Mouse (Mus musculus) MEL (cell line): ENCODE measurements around the gene Esyt3. TPM values are rescaled to one million over a fixed set of nuclear protein-coding genes. Genes with fewer than 3 reads are reported as not detected.

ENCODE experiments used
- DNase-seq: peaks from one replicate; pipeline ENCODE4 v3.0.0; 2011; ENCODE audit warnings: low read depth, low spot score
- H3K27ac ChIP-seq: 2 replicates; pipeline ENCODE4 v1.5.1; 2012; ENCODE audit warnings: low read depth, mild to moderate bottlenecking, control low read depth, low read length, moderate library complexity; ENCODE audit not compliant: control insufficient read depth
- H3K27me3 ChIP-seq, 2 experiments: fragments of 150-350 bp in 1 of 2; sonication (generic) in 1 of 2; 2 replicates each; pipeline ENCODE4 v1.6.1; 2012; ENCODE audit warnings: low read length in 2 of 2, mild to moderate bottlenecking in 2 of 2, improper control_type of control experiment in 1 of 2, moderate library complexity in 1 of 2; ENCODE audit not compliant: insufficient read depth in 2 of 2, control insufficient read depth in 1 of 2
- H3K36me3 ChIP-seq, 2 experiments: 2 replicates each; pipeline ENCODE4 v1.6.1; 2012 to 2014; ENCODE audit warnings: low read length in 2 of 2, improper control_type of control experiment in 1 of 2, inconsistent platforms in 1 of 2, mild to moderate bottlenecking in 1 of 2; ENCODE audit not compliant: insufficient read depth in 2 of 2, control insufficient read depth in 1 of 2
- H3K4me1 ChIP-seq, 2 experiments: fragments of 150-350 bp in 1 of 2; sonication (generic) in 1 of 2; 2 replicates each; pipeline ENCODE4 v1.6.1; 2012; ENCODE audit warnings: low read length in 2 of 2, improper control_type of control experiment in 1 of 2, mild to moderate bottlenecking in 1 of 2; ENCODE audit not compliant: insufficient read depth in 2 of 2, control insufficient read depth in 1 of 2
- H3K4me3 ChIP-seq, 2 experiments: fragments of 150-350 bp in 1 of 2; sonication (generic) in 1 of 2; 2 replicates each; pipeline ENCODE4 v1.5.1; 2012; ENCODE audit warnings: low read depth in 2 of 2, low read length in 2 of 2, mild to moderate bottlenecking in 2 of 2, moderate library complexity in 2 of 2, control low read depth in 1 of 2, improper control_type of control experiment in 1 of 2; ENCODE audit not compliant: control insufficient read depth in 1 of 2, insufficient read depth in 1 of 2
- H3K79me2 ChIP-seq: 2 replicates; pipeline ENCODE4 v1.6.1; 2012; ENCODE audit warnings: mild to moderate bottlenecking, low read length, moderate library complexity; ENCODE audit not compliant: control insufficient read depth, poor library complexity, insufficient read depth
- H3K9ac ChIP-seq: 2 replicates; pipeline ENCODE4 v1.6.1; 2012; ENCODE audit warnings: low read depth, mild to moderate bottlenecking, control low read depth, low read length, moderate library complexity; ENCODE audit not compliant: control insufficient read depth, poor library complexity, severe bottlenecking
- H3K9me3 ChIP-seq: fragments of 150-350 bp; sonication (generic); replicated peaks from 2 replicates; pipeline ENCODE4 v1.6.1; 2012; ENCODE audit warnings: mild to moderate bottlenecking, low read length, improper control_type of control experiment, moderate library complexity; ENCODE audit not compliant: insufficient read depth
- BHLHE40 ChIP-seq: IDR thresholded peaks from 2 replicates; pipeline ENCODE4 v1.6.1; 2012; ENCODE audit warnings: low read depth, mild to moderate bottlenecking, inconsistent platforms, low read length, improper control_type of control experiment, borderline replicate concordance
- CHD2 ChIP-seq: IDR thresholded peaks from 2 replicates; pipeline ENCODE4 v1.6.1; 2011; ENCODE audit warnings: low read length, improper control_type of control experiment
- CTCF ChIP-seq, 3 experiments: IDR thresholded peaks in 2 of 3; conservative IDR thresholded peaks in 1 of 3; 2 replicates each; pipeline ENCODE4 v1.5.1; 2011 to 2012; ENCODE audit warnings: low read length in 3 of 3, low read depth in 2 of 3, mild to moderate bottlenecking in 2 of 3, improper control_type of control experiment in 1 of 3, inconsistent platforms in 1 of 3, mixed read lengths in 1 of 3, moderate library complexity in 1 of 3; ENCODE audit not compliant: control insufficient read depth in 1 of 3, insufficient read depth in 1 of 3, poor library complexity in 1 of 3, severe bottlenecking in 1 of 3
- ELF1 ChIP-seq: IDR thresholded peaks from 2 replicates; pipeline ENCODE4 v1.6.1; 2014; ENCODE audit warnings: low read depth, mild to moderate bottlenecking, inconsistent platforms, low read length, improper control_type of control experiment, moderate library complexity
- EP300 ChIP-seq, 2 experiments: IDR thresholded peaks; 2 replicates each; pipeline ENCODE4 v1.6.1; 2011; ENCODE audit warnings: improper control_type of control experiment in 2 of 2, low read length in 2 of 2, low read depth in 1 of 2, mild to moderate bottlenecking in 1 of 2
- GATA1 ChIP-seq: IDR thresholded peaks from 2 replicates; pipeline ENCODE4 v1.6.1; 2011; ENCODE audit warnings: low read depth, low read length, improper control_type of control experiment
- HCFC1 ChIP-seq: IDR thresholded peaks from 2 replicates; pipeline ENCODE4 v1.6.1; 2012; ENCODE audit warnings: low read depth, mild to moderate bottlenecking, inconsistent platforms, low read length, improper control_type of control experiment, moderate library complexity
- MAFK ChIP-seq: IDR thresholded peaks from 2 replicates; pipeline ENCODE4 v1.6.1; 2011; ENCODE audit warnings: low read depth, mild to moderate bottlenecking, low read length, improper control_type of control experiment, borderline replicate concordance
- NRF1 ChIP-seq: IDR thresholded peaks from 2 replicates; pipeline ENCODE4 v1.6.1; 2014; ENCODE audit warnings: low read depth, mild to moderate bottlenecking, inconsistent platforms, low read length, improper control_type of control experiment, moderate library complexity; ENCODE audit not compliant: poor library complexity, insufficient read depth, severe bottlenecking
- POLR2AphosphoS2 ChIP-seq: IDR thresholded peaks from 2 replicates; pipeline ENCODE4 v1.6.1; 2011; ENCODE audit warnings: low read length, improper control_type of control experiment
- RAD21 ChIP-seq: IDR thresholded peaks from 2 replicates; pipeline ENCODE4 v1.6.1; 2011; ENCODE audit warnings: mild to moderate bottlenecking, low read depth, low read length, improper control_type of control experiment
- RCOR1 ChIP-seq: IDR thresholded peaks from 2 replicates; pipeline ENCODE4 v1.6.1; 2012; ENCODE audit warnings: low read depth, mild to moderate bottlenecking, inconsistent platforms, low read length, improper control_type of control experiment
- SMC3 ChIP-seq: IDR thresholded peaks from 2 replicates; pipeline ENCODE4 v1.6.1; 2011; ENCODE audit warnings: low read depth, low read length, improper control_type of control experiment
- UBTF ChIP-seq: IDR thresholded peaks from 2 replicates; pipeline ENCODE4 v1.6.1; 2012; ENCODE audit warnings: low read depth, mild to moderate bottlenecking, inconsistent platforms, low read length, improper control_type of control experiment, moderate library complexity, borderline replicate concordance; ENCODE audit not compliant: insufficient read depth
- ZKSCAN1 ChIP-seq: IDR thresholded peaks from 2 replicates; pipeline ENCODE4 v1.6.1; 2012; ENCODE audit warnings: low read depth, mild to moderate bottlenecking, inconsistent platforms, low read length, improper control_type of control experiment, moderate library complexity
- ZMIZ1 ChIP-seq: IDR thresholded peaks from 2 replicates; pipeline ENCODE4 v1.6.1; 2012; ENCODE audit warnings: low read depth, mild to moderate bottlenecking, inconsistent platforms, low read length, improper control_type of control experiment, moderate library complexity
- polyA plus RNA-seq, 2 experiments: library from polyadenylated mRNA; stranded (reverse) in 1 of 2; unstranded in 1 of 2; fragments of >175 nt in 1 of 2; fragments of >200 nt in 1 of 2; gene quantifications; 2 replicates each; pipeline versions ENCODE4 v1.2.1 to v1.2.4; 2012; ENCODE audit warnings: low replicate concordance in 2 of 2, low read depth in 1 of 2; ENCODE audit not compliant: insufficient read length in 2 of 2, insufficient read depth in 1 of 2, missing spikeins in 1 of 2
- total RNA-seq: library from RNA; depleted of rRNA; stranded (reverse); fragments of 300-350 nt; gene quantifications from 2 replicates; pipeline ENCODE4 v1.2.3, GENCODE M21; 2012

Esyt3 gene
- total and polyA plus RNA-seq, 3 experiments = 0.07 TPM; not detected in 2

- DNase-seq = peak; percentile 21
- TF ChIP-seq EP300 (IDR thresholded peaks at IDR 0.05; ENCODE audit: low read depth in 1 of 2, low read length in 2 of 2) = no peak
- TF ChIP-seq NRF1 = no peak
- TF ChIP-seq SMC3 = peak; percentile 46
- no peak for TF ChIP-seq UBTF
- no peak for TF ChIP-seq POLR2AphosphoS2
- TF ChIP-seq RAD21 = peak; percentile 33
- TF ChIP-seq GATA1 = no peak
- no peak for TF ChIP-seq RCOR1
- peak; percentile 21 to 46 (median 22); a peak in 4 of 6 replicates for TF ChIP-seq CTCF (IDR thresholded peaks at IDR 0.05 in 2 of 3, conservative IDR thresholded peaks at IDR 0.05 in 1 of 3; ENCODE audit: control insufficient read depth in 1 of 3, insufficient read depth in 1 of 3, low read depth in 2 of 3, low read length in 3 of 3, poor library complexity in 1 of 3, severe bottlenecking in 1 of 3)
- no peak for TF ChIP-seq BHLHE40
- no peak for TF ChIP-seq ELF1
- no peak for TF ChIP-seq HCFC1
- no peak for TF ChIP-seq MAFK
- TF ChIP-seq ZMIZ1 = no peak
- no peak overlapping the region for H3K9ac ChIP-seq
- H3K36me3 ChIP-seq = peaks cover 0 to 9% of the 10 kb centered on the region in 2 experiments; a peak in 2 of 4 replicates
- no peak overlapping the region for H3K27ac ChIP-seq
- H3K79me2 ChIP-seq = no peaks in the 10 kb centered on the region
- peaks cover 0 to 4% of the 10 kb centered on the region in 2 experiments; a peak in 1 of 4 replicates for H3K27me3 ChIP-seq
- peaks cover 6 to 18% of the 10 kb centered on the region in 2 experiments; a peak in 3 of 4 replicates for H3K4me1 ChIP-seq
- H3K9me3 ChIP-seq = no peaks in the 10 kb centered on the region
- no peak overlapping the region for H3K4me3 ChIP-seq
Observed at GRCm38 (mm10) chr9:99339182-99339581, 19.2 kb downstream of the Esyt3 start.

- TF ChIP-seq CHD2 = no peak
- TF ChIP-seq ZKSCAN1 = no peak
- no peak for TF ChIP-seq HCFC1
- TF ChIP-seq, all 39 proteins: peak for 0
- no peak overlapping the region for H3K4me3 ChIP-seq
- peaks cover 0 to 4% of the 10 kb centered on the region in 2 experiments; a peak in 1 of 4 replicates for H3K27me3 ChIP-seq
- no peak overlapping the region for H3K9ac ChIP-seq
- no peak overlapping the region for H3K27ac ChIP-seq
- H3K79me2 ChIP-seq = no peaks in the 10 kb centered on the region
- peaks cover 4 to 12% of the 10 kb centered on the region in 2 experiments; a peak in 2 of 4 replicates for H3K4me1 ChIP-seq
- peaks cover 0 to 6% of the 10 kb centered on the region in 2 experiments; a peak in 2 of 4 replicates for H3K36me3 ChIP-seq
- DNase-seq = no peak
- no peaks in the 10 kb centered on the region for H3K9me3 ChIP-seq
Observed at GRCm38 (mm10) chr9:99338293-99338692, 20.1 kb downstream of the Esyt3 start.
